Mouse (Mus musculus) liver, adult 2 months (tissue): ENCODE measurements at regions not wholly inside any gene's neighbourhood (a gene's known extent, or its start where the extent isn't known, plus 50 kb on each side); places are given as distances from the start of the nearest gene placed in this dataset.

Experiments
- CTCF ChIP-seq: fragments of 200-500 bp; IDR thresholded peaks from 2 replicates; pipeline ENCODE4 v1.5.1; 2011; ENCODE audit warnings: low read depth, low read length, control low read depth
- POLR2A ChIP-seq: fragments of 200-500 bp; IDR thresholded peaks from 2 replicates; pipeline ENCODE4 v1.6.1; 2011; ENCODE audit warnings: low read length, control low read depth; ENCODE audit not compliant: insufficient read depth; ENCODE audit errors: extremely low read depth

DNA sequence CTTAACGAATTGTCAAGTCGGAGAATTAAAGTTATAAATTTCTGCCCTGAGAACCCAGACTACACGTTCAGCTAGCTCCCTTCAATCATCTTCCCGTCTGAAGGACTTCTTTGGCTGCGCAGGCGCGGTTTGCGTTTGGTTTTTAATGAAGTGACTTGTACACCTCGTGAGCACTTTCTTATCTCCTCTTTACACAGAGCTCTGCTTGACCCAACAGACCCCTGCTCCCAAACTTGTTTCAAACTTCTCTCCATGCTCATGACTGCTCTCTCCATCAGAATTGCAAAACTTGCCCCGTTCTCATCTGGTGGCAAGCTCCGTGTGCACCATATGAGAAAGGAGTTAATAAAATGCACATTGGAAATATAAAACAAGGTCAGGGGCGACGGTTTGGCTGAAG, 257.2 kb upstream of the Nt5e start:
- TF ChIP-seq CTCF (no peak), POLR2A (no peak)
